Mouse (Mus musculus) CH12.LX (cell line): ENCODE data around the gene Mme.

ENCODE experiments used
- BHLHE40 ChIP-seq: IDR thresholded peaks from 2 replicates; pipeline ENCODE4 v1.6.1; 2011; ENCODE audit warnings: mild to moderate bottlenecking, low read depth, low read length, improper control_type of control experiment
- CTCF ChIP-seq, 2 experiments: IDR thresholded peaks in 1 of 2; conservative IDR thresholded peaks in 1 of 2; 2 replicates each; pipeline ENCODE4 v1.5.1; 2011 to 2012; ENCODE audit warnings: low read depth in 2 of 2, low read length in 2 of 2, improper control_type of control experiment in 1 of 2, inconsistent platforms in 1 of 2, mild to moderate bottlenecking in 1 of 2, moderate library complexity in 1 of 2
- ELF1 ChIP-seq: IDR thresholded peaks from 2 replicates; pipeline ENCODE4 v1.6.1; 2014; ENCODE audit warnings: low read depth, mild to moderate bottlenecking, inconsistent platforms, low read length, improper control_type of control experiment
- GABPA ChIP-seq: IDR thresholded peaks from 2 replicates; pipeline ENCODE4 v1.6.1; 2012; ENCODE audit warnings: low read depth, low read length, improper control_type of control experiment, inconsistent platforms; ENCODE audit not compliant: insufficient replicate concordance
- HCFC1 ChIP-seq: IDR thresholded peaks from 2 replicates; pipeline ENCODE4 v1.6.1; 2012; ENCODE audit warnings: low read depth, mild to moderate bottlenecking, inconsistent platforms, low read length, improper control_type of control experiment
- MAFK ChIP-seq: IDR thresholded peaks from 2 replicates; pipeline ENCODE4 v1.6.1; 2011; ENCODE audit warnings: low read length, improper control_type of control experiment; ENCODE audit not compliant: insufficient replicate concordance
- MEF2A ChIP-seq: IDR thresholded peaks from 2 replicates; pipeline ENCODE4 v1.6.1; 2014; ENCODE audit warnings: low read depth, mild to moderate bottlenecking, inconsistent platforms, low read length, improper control_type of control experiment, borderline replicate concordance
- POLR2A ChIP-seq: IDR thresholded peaks from 2 replicates; pipeline ENCODE4 v1.6.1; 2011; ENCODE audit warnings: low read depth, mild to moderate bottlenecking, improper control_type of control experiment, low read length
- POLR2AphosphoS2 ChIP-seq: IDR thresholded peaks from 2 replicates; pipeline ENCODE4 v1.6.1; 2011; ENCODE audit warnings: low read depth, low read length, improper control_type of control experiment
- RAD21 ChIP-seq: IDR thresholded peaks from 2 replicates; pipeline ENCODE4 v1.6.1; 2011; ENCODE audit warnings: low read depth, mild to moderate bottlenecking, low read length, improper control_type of control experiment, moderate library complexity
- TCF12 ChIP-seq: IDR thresholded peaks from 2 replicates; pipeline ENCODE4 v1.6.1; 2014; ENCODE audit warnings: low read depth, mild to moderate bottlenecking, inconsistent platforms, low read length, improper control_type of control experiment
- USF1 ChIP-seq: IDR thresholded peaks from 2 replicates; pipeline ENCODE4 v1.6.1; 2014; ENCODE audit warnings: low read depth, mild to moderate bottlenecking, inconsistent platforms, low read length, improper control_type of control experiment
- ZMIZ1 ChIP-seq: IDR thresholded peaks from 2 replicates; pipeline ENCODE4 v1.6.1; 2012; ENCODE audit warnings: low read depth, mild to moderate bottlenecking, inconsistent platforms, low read length, improper control_type of control experiment

GRCm38 (mm10) chr3:63221867-63222591 lies 19.3 kb upstream of the Mme start:
- no peak for TF ChIP-seq RAD21
- no peak for TF ChIP-seq TCF12
- TF ChIP-seq ZMIZ1 = no peak
- TF ChIP-seq HCFC1 = no peak
- no peak for TF ChIP-seq POLR2AphosphoS2
- no peak for TF ChIP-seq CTCF (conservative IDR thresholded peaks at IDR 0.05 in 1 of 2, IDR thresholded peaks at IDR 0.05 in 1 of 2; ENCODE audit: low read depth in 2 of 2, low read length in 2 of 2)
- no peak for TF ChIP-seq ELF1
- no peak for TF ChIP-seq USF1
- TF ChIP-seq GABPA = no peak
- no peak for TF ChIP-seq MAFK
- no peak for TF ChIP-seq POLR2A
- no peak for TF ChIP-seq MEF2A
- no peak for TF ChIP-seq BHLHE40
